Mouse (Mus musculus) midbrain, embryonic 11.5 days (tissue): Measurements from ENCODE around the gene Zfp119b. TPM values are rescaled to one million over a fixed set of nuclear protein-coding genes. Genes with fewer than 3 reads are reported as not detected.

Experiments used
- ATAC-seq: fragments of 200-750 bp; cut with Nextera tagmentation; 2 replicates; pipeline ENCODE4 v1.8.0; 2017; ENCODE audit warnings: moderate TSS enrichment, moderate library complexity; ENCODE audit not compliant: low FRiP score
- DNase-seq: peaks from one replicate; pipeline ENCODE4 v3.0.0; 2015; ENCODE audit warnings: low spot score; ENCODE audit errors: missing footprints
- H3K27ac ChIP-seq: fragments of 300-500 bp; sonication (generic); 2 replicates; pipeline ENCODE4 v1.5.1; 2014; ENCODE audit warnings: low read depth, low read length
- H3K27me3 ChIP-seq: fragments of 300-500 bp; sonication (generic); 2 replicates; pipeline ENCODE4 v1.6.1; 2014; ENCODE audit warnings: mild to moderate bottlenecking, low read length, moderate library complexity, mixed read lengths; ENCODE audit not compliant: control insufficient read depth, insufficient read depth
- H3K36me3 ChIP-seq: fragments of 300-500 bp; sonication (generic); 2 replicates; pipeline ENCODE4 v1.6.1; 2014; ENCODE audit warnings: mild to moderate bottlenecking, low read length, moderate library complexity, mixed read lengths; ENCODE audit not compliant: control insufficient read depth, insufficient read depth
- H3K4me1 ChIP-seq: fragments of 300-500 bp; sonication (generic); 2 replicates; pipeline ENCODE4 v1.6.1; 2014; ENCODE audit warnings: low read length; ENCODE audit not compliant: control insufficient read depth, insufficient read depth
- H3K4me2 ChIP-seq: fragments of 300-500 bp; sonication (generic); 2 replicates; pipeline ENCODE4 v1.6.1; 2014; ENCODE audit warnings: mild to moderate bottlenecking, moderate library complexity
- H3K4me3 ChIP-seq: fragments of 300-500 bp; sonication (generic); 2 replicates; pipeline ENCODE4 v1.5.1; 2014; ENCODE audit warnings: low read depth, low read length
- H3K9ac ChIP-seq: fragments of 300-500 bp; sonication (generic); 2 replicates; pipeline ENCODE4 v1.6.1; 2014; ENCODE audit warnings: low read length
- H3K9me3 ChIP-seq: fragments of 300-500 bp; sonication (generic); 2 replicates; pipeline ENCODE4 v1.6.1; 2016; ENCODE audit warnings: low read length; ENCODE audit not compliant: control insufficient read depth
- WGBS: fragments of 180-500 bp; shearing (Covaris S2); extraction: QIAGEN DNeasy Blood & Tissue Kit; methylation state at CpG from one replicate; pipeline ENCODE4 v1.1.7; 2014; 5-methylcytosine and 5-hydroxymethylcytosine counted together
- polyA plus RNA-seq: library from polyadenylated mRNA; unstranded; fragments of >200 nt; fragmentation: Nextera tagmentation; extraction: Ambion mirVana; gene quantifications from 2 replicates; pipeline ENCODE4 v1.2.1, GENCODE M21; 2014

The Zfp119b gene
- polyA plus RNA-seq, 1 experiment from 2014 or later = 6.7 TPM

DNA sequence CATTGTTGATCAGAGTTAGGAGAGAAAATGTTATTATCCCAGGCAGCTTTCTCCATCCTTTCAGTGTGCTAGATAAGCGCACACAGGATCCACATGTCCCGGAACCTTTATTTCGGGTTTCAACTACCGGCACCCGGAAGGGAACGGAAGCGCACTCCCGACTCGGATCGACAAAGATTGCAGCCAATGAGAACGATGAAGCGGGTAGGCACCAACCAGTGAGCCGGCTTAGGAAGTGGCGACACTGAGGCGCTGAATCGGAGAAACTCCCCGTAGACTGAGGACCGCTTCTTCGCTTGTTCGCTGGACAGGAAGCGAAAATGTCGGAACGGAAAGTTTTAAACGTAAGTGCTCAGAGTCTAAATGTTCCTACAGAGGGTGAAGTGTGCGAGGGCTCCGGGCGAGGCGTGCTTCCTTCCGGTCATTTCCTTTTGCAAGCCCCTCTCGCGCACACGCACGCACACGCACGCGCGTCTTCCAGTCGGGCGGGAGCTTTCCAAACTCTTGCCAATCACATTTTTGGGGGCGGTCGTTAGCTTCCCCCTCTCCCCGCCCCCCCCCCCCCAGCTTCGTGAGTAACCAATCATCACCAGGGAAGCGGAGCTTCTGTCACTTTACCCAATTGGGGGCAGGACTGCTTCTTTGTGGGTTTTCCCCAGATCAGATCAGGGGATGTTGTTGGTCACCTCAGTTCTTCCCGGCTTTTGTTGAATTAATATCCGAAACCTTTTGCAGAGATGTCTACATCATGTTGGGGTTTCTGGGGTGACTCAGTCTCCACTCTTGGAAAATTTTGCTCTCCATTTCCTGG lies 9.8 kb upstream of the Zfp119b start, which contains the start of gene Yju2:
TSS of gene Yju2 (plus strand) at position 182 of the 811 bp plus-strand sequence.
- Histone ChIP-seq H3K27ac (peak within 1 kb of the TSS; percentile 92), H3K4me3 (peak within 1 kb of the TSS; percentile 56), H3K9me3 (no peaks in the 10 kb centered on the region), H3K9ac (peak within 1 kb of the TSS; percentile 76), H3K4me2 (peak within 1 kb of the TSS; percentile 74), H3K4me1 (peaks cover 18% of the 10 kb centered on the region), H3K27me3 (no peaks in the 10 kb centered on the region), H3K36me3 (no peaks in the 10 kb centered on the region)
- DNase-seq = peak; percentile 99
- peak; percentile 91 for ATAC-seq
- under 1% methylated on average over 46 of the region's 46 CpGs for WGBS

DNA sequence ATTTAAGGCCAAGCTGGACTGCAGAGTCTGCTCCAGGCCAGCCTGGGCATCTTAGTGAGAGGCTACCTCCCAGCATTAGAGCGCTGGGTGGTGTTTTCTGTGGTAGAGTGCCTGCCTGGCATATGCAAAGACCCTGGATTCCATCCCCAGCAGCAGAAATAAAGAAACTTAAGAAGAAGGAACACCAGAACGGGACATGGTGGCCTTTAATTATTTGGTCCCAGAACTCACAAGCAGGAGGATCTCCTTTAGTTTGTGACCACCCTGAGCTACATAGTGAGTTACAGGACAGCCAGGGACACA lies 9.2 kb upstream of the Zfp119b start:
- ATAC-seq (no peak), DNase-seq (no peak)
- WGBS = 22% methylated on average over 2 of the region's 2 CpGs
- Histone ChIP-seq H3K4me3 (peak overlapping the region; percentile 56), H3K36me3 (no peaks in the 10 kb centered on the region), H3K9me3 (no peaks in the 10 kb centered on the region), H3K27ac (peak overlapping the region; percentile 92), H3K27me3 (no peaks in the 10 kb centered on the region), H3K4me2 (peak overlapping the region; percentile 74), H3K4me1 (peaks cover 18% of the 10 kb centered on the region), H3K9ac (peak overlapping the region; percentile 76)

DNA sequence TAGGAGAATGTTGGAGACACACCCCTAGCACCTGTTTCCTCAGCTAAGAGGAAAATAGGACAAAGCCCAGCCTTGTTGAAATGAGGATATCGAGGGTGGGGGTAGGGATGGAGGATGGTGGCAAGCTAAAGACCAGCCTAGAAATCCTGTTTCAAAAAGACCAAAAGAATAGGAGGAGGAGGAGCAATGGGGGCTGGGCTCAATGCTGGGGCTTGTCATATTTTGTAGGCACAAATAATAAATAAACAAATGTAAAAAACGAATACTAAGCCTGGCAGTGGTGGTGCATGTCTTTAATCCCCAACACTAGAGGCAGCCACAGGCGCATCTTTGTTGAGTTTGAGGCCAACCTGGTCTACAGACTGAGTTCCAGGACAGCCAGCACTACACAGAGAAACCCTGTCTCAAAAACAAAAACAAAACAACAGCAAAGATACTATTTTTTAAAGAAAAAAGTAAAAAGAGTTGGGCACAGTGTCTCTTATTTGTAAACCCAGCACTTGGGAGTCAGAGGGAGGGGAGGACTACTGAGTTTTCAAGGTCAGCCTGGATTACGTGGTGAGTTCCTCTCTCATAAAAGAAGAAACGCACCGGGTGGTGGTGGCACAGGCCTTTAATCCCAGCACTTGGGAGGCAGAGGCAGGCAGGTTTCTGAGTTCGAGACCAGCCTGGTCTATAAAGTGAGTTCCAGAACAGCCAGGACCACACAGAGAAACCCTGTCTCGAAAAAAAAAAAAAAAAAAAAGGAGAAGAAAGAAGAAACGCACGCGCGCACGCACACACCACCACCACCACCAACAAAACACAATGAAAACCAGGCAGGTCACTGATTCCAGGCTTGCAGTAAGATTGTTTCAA lies 8.7 kb upstream of the Zfp119b start:
- H3K4me1 ChIP-seq = peaks cover 18% of the 10 kb centered on the region

DNA sequence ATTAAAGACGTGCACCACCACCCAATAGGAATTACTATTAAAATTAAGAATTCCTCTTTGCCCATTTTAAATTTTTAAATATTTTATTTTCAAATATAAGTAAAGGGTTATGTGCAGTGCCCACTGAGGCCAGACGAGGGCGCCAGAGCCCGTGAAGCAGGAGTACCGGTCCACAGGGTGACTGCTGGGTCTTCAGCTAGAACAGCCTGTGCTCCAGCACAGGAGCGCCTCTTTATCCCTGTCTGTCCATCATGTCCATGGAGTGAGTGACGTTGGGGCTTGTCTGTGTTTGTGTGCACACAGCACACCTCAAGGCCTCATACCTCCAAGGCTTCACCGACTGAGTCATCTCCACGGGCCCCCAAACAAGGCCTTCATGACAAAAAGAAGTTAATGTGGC lies 7.9 kb upstream of the Zfp119b start:
- peak overlapping the region; percentile 36; the same call in 1 of the 2 replicates for H3K9ac ChIP-seq
- H3K4me1 ChIP-seq = peaks cover 18% of the 10 kb centered on the region
- 14% methylated on average over 9 of the region's 9 CpGs for WGBS
- DNase-seq (peak; percentile 97), ATAC-seq (peak; percentile 56)
- no peaks in the 10 kb centered on the region for H3K9me3 ChIP-seq
- H3K4me3 ChIP-seq = no peak overlapping the region
- H3K27me3 ChIP-seq = no peaks in the 10 kb centered on the region
- H3K36me3 ChIP-seq = no peaks in the 10 kb centered on the region
- H3K27ac ChIP-seq = no peak overlapping the region
- peak overlapping the region; percentile 68 for H3K4me2 ChIP-seq

More for the DNA sequence above, 8.7 kb upstream of the Zfp119b start:
- WGBS = 82% methylated on average over 13 of the region's 13 CpGs
- no peaks in the 10 kb centered on the region for H3K36me3 ChIP-seq
- DNase-seq (no peak), ATAC-seq (no peak)
- H3K9ac ChIP-seq = peak overlapping the region; percentile 76
- no peaks in the 10 kb centered on the region for H3K27me3 ChIP-seq
- H3K4me2 ChIP-seq = peak overlapping the region; percentile 74
- no peak overlapping the region; the same call in 1 of the 2 replicates for H3K27ac ChIP-seq
- H3K4me3 ChIP-seq = peak overlapping the region; percentile 56
- no peaks in the 10 kb centered on the region for H3K9me3 ChIP-seq

DNA sequence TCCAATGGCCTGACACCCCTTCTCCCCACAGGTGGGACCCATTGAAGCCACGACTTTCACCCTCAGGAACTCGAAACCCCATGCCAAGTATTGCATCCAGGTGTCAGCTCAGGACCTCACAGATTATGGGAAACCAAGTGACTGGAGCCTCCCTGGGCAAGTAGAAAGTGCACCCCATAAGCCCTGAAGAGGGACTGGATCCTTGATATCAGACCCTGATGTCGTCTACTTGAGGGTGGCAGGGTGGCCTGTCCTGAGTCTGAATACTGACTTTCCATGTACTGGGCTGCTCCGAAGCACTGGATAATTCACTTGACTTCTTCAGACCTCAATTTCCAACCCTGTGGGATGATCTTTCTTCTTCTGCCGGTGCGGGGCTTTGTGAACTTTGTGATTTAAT lies 7.3 kb upstream of the Zfp119b start:
- DNase-seq (peak; percentile 89), ATAC-seq (no peak)
- Histone ChIP-seq H3K36me3 (no peaks in the 10 kb centered on the region), H3K27me3 (no peaks in the 10 kb centered on the region), H3K9me3 (no peaks in the 10 kb centered on the region), H3K4me3 (peak overlapping the region; percentile 43), H3K4me2 (peak overlapping the region; percentile 68), H3K4me1 (peaks cover 18% of the 10 kb centered on the region), H3K9ac (peak overlapping the region; percentile 52; the same call in 1 of the 2 replicates), H3K27ac (no peak overlapping the region)
- WGBS = 28% methylated on average over 6 of the region's 6 CpGs

DNA sequence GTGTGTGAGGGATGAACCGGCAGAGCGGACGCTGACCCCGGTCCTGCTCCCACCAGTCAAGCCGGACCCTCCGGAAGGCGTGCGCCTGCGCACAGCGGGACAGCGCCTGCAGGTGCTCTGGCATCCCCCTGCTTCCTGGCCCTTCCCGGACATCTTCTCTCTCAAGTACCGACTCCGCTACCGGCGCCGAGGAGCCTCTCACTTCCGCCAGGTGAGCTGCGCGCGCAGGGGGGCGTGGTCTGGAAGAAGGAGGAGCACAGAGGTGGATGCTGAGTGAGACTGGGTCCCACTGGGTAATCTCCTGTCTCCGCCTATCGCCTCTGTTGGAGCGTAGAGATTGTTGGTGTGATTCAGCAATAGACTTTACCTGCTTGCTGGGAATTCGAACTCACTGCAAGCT lies 6.8 kb upstream of the Zfp119b start:
- Histone ChIP-seq H3K4me2 (peak overlapping the region; percentile 68), H3K4me3 (peak overlapping the region; percentile 43), H3K9me3 (no peaks in the 10 kb centered on the region), H3K27ac (no peak overlapping the region), H3K36me3 (no peaks in the 10 kb centered on the region), H3K27me3 (no peaks in the 10 kb centered on the region), H3K4me1 (peaks cover 18% of the 10 kb centered on the region), H3K9ac (peak overlapping the region; percentile 52)
- under 1% methylated on average over 26 of the region's 26 CpGs for WGBS
- peak; percentile 29 for ATAC-seq
- DNase-seq = peak; percentile 93

DNA sequence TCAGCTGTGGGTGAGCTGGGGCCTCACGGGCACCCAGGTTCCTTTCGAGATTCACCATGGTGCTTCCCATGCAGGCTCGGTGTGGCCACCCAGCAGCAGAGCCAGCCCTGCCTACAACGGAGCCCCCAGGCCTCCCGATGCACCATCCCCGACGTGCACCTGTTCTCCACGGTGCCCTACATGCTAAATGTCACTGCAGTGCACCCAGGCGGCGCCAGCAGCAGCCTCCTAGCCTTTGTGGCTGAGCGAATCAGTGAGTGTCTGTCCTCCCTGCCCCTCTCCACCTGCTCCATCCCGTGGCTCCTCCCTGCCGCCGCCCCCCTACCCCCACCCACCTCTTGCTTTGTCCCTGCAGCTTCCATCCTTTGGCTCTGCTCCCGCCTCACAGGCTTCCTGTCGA lies 4.9 kb upstream of the Zfp119b start:
- no peak overlapping the region for H3K27ac ChIP-seq
- no peak overlapping the region for H3K9ac ChIP-seq
- no peaks in the 10 kb centered on the region for H3K9me3 ChIP-seq
- WGBS = 41% methylated on average over 16 of the region's 16 CpGs
- H3K4me3 ChIP-seq = no peak overlapping the region
- H3K27me3 ChIP-seq = no peaks in the 10 kb centered on the region
- no peaks in the 10 kb centered on the region for H3K36me3 ChIP-seq
- H3K4me2 ChIP-seq = no peak overlapping the region
- no peak for ATAC-seq
- DNase-seq = no peak
- H3K4me1 ChIP-seq = peaks cover 15% of the 10 kb centered on the region

DNA sequence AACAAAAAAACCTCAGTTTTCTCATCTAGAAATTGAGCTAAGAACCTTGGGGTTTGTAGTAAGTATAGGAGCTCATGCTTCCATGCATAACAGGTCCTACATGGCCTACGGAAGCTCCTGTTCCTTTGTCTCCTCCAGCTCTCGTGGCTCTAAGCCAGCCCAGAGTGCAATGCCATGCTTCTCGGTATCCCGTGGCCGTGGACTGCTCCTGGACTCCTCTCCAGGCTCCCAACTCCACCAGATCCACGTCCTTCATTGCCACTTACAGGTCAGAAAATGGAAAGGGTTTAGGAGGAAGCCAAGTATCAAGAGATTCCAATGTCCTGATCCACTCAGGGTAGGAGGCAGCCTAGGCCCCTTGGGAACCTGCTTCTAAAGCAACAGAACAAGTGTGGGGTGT lies 4.5 kb upstream of the Zfp119b start:
- Histone ChIP-seq H3K4me1 (peaks cover 15% of the 10 kb centered on the region), H3K27ac (no peak overlapping the region), H3K9ac (no peak overlapping the region), H3K4me2 (no peak overlapping the region), H3K9me3 (no peaks in the 10 kb centered on the region), H3K36me3 (no peaks in the 10 kb centered on the region), H3K4me3 (no peak overlapping the region), H3K27me3 (no peaks in the 10 kb centered on the region)
- DNase-seq (no peak), ATAC-seq (no peak)
- WGBS = 78% methylated on average over 6 of the region's 6 CpGs
